Mouse (Mus musculus): ENCODE data around the gene Gatb.
"Not testable (repeated sequence)": the region's sequence is repeated elsewhere in the genome, so short reads cannot be mapped to it uniquely, and the experiment has no call there.

The Gatb gene

DNA sequence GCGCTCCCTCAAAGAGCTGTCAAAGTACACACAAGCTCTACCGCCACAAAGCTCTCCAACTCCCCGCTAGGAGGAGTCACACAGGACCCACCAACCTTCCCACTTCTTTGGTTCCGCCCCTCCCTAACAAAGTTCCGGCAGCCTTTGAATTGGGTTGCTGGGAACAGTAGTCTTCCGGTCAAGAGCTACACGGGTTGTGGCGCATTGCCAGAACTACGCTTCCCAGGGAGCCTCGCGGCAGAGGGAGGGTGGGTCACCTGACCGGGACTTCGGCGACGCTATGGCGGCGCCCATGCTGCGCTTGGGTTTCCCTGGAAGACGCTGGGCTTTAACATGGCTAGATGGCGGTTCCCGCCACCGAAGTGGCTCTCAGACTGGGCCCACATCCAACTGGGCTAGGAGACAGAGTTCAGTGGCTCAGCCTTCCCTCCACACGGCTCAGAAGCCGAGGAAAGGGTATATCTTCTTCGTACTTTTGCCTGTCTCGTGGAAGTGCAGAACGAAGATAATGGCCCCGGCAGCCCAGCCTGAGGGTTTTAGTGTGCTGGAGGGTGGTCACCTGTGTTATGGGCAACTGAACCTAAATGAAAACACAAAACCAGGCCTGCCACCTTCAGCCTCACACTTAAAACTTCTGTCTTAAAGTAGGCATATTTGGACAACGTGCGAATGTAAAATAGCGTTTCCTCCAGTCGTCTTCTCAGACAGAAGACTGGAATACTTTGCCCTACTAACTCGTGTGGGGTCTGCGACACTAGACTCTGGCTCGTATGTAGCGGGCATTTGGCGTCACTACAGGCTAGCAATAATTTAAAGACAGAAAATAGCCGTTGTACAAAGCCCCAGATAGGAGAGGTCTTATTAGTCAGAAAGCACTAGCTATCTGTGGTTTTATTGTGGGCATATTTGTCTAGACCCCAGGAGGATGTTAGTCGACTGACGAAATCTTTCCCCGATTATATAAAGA is at the start of gene Gatb:
TSS of gene Gatb (plus strand) at position 256 of the 967 bp plus-strand sequence.
- DNase-seq (ENCODE audit: low read depth in 2 of 2, low spot score in 2 of 2), result peak; percentile 95 to 96

DNA sequence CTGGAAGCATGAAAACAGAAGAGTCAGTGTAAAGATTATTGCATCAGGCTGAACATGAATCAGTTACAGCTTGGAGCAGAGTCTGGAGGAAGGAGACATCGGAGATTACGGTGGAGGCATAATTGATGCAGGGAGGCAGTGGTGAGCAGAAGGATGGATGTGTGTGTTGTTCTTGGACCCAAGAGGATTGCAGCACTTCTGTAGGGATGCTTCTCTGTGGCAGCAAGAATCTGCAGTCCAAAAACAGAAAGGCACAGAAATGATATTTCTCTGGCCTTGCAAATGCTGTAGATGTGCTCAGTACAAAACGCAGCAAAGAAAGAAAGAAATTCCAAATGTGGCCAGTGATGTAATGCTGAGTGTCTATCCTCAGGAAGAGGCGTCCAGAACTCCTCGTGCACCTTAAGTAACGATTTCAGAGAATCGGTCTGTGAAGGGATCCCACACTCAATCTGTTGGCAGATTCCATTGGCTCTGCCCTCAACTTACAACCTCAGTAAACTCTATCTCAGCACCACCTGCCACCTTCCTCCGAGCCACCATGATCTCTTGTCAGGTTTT is 43.2 kb upstream of the Gatb start:
- DNase-seq (ENCODE audit: low read depth in 2 of 2, low spot score in 2 of 2), result no peak

DNA sequence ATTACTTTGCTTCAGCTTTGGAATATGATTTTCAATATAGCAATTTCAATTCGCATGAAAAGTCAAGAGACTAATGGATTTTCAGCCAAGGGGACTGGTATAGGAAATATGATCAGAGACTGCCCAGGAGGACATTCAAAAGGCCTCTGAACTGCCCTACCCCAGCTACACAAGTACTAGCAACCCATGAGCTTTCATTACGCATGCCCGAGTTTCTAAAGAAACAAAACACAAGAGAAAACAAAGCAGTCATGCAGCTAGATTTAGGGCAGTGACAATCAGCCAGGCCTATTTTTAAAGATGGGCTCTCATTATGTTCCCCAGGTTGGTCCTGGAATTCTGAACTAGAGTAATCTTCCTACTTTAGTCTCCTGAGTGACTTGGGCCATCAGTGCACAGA is 41.5 kb upstream of the Gatb start:
- no peak for DNase-seq (ENCODE audit: low read depth in 2 of 2, low spot score in 2 of 2)

DNA sequence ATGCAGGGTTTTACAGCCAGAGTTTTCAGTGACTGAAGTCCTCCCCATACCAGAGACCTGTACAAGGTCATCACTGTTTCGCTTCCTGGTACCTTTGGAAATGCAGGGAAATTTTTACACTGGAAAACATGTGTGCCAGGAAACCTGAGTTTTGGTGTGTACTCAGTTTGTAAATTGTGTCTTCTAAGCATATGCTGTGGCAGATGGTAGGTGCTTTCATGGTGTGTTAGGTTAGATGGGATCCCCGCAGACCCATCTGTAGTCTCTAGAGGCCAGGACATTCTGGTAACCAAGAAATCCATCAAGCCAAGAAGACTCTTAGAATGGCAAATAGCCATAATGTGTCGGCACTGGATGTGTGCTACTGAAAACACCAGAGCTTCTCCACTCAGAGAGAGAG is 38.9 kb upstream of the Gatb start:
- no peak for DNase-seq (ENCODE audit: low read depth in 2 of 2, low spot score in 2 of 2)

DNA sequence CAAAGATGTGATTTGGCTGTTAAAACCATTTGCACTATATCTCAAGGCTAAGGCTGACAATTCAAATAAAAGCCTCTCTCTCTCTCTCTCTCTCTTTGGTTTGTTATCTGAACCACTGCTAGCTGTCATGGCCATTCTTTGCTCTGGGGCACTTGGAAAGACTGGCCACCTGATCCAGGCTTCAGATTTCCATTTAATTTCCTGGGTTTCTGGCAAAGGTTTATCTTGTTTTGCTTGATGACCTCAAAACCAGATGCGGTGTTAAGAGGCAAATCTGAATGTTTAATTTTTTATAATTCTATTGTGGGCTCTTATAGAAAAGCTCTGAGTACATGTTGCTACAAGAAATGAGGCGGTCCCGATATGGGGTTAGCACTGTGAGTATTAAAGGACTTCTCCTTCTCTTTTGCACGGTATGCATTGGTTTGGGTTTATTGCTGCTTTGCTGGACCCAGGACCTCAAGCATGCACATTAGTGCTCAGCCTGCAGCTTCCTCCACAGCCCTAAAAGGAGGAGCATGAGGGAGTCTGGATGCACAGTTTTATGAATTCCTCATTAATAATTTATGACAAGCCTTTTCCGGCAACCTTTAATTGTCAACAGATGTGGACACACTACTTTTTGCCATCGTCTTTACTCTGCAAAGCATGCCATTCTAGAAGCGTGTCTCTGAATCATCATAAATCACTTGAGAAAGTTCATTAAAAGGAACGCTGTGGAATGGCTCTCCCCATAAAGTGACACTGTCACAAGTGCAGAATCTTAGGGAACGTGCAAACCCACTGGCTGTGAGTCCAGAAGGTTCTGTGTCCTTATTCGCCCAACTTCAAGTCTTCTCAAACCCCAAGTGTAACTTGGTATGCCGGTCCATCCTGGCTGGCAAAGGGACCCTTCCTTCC is 38.0 kb upstream of the Gatb start:
- DNase-seq (ENCODE audit: low read depth in 2 of 2, low spot score in 2 of 2), result no peak

DNA sequence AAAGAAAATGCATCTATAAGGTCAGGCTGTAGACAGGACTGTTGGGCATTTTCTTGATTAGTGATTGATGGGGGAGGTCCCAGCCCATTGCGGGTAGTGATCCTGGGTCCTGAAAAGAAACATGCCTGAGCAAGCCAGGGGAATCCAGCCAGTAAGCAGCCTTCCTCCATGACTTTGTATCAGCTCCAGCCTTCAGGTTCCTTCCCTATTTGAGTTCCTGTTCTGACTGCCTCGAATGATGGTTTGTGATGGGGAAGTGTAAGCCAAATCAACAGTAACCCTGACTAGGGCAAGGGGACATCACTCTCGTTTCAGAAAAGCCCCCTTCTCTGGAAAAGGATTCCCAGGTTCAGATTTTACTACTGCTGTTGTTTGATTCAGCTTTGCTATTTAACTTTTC is 31.2 kb upstream of the Gatb start:
- DNase-seq (ENCODE audit: low read depth in 2 of 2, low spot score in 2 of 2), result no peak

DNA sequence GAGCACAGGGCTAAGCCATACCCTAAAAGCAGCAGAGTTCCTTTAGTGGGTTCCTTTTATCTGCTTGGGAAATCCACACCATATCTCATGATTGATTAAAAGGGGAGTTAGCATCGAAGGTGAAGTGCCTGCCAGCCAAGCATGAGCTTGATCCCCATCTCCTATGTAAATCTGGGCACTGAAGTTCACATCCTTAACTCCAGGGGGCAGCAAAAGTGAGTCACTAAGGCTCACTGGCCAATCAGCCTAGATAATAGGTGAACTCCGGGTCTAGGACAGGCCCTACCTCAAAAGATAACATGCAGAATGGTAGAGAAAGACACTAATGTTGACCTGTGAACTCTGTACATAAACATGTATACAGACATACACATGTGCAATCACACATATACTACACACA is 30.3 kb upstream of the Gatb start:
- no peak for DNase-seq (ENCODE audit: low read depth in 2 of 2, low spot score in 2 of 2)

DNA sequence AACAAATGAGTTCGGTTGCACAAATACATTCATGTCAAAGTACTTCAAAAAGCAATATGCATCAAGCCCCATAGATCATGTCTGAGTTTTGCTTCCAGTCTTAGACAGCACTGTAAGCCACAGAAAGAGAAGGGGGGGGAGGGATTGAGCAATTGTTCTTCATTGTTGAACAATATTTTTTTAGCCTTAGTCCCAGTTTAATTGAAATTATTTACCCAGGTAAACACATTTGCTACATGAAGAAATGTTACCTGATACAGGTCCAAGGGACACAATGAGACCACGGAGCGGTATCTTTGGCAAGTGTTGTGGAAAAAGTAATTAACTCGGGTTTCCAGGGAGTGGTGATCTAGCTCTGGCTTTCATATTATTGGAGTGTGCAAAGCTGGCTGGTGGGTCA is 23.6 kb upstream of the Gatb start:
- DNase-seq (ENCODE audit: low read depth in 2 of 2, low spot score in 2 of 2), result no peak

DNA sequence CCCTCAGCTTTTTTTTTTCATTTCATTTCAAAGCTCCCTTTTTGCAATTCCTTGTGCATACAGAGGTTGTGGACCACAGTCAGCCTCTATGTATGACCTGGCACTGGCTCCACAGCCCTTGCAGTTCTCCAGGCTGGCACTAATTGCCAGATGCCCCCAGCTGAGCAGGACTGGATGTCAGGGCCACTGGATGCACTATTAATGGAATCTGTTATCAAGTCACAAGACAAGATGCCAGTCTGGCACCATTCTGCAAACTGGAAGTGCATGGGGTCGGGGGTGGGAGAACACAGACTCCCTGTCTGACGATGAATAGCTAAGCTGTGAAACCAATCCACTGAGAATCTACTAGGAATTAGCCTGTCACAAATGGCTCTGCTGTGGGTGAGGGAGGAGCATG is 22.6 kb upstream of the Gatb start:
- DNase-seq (ENCODE audit: low read depth in 2 of 2, low spot score in 2 of 2), result no peak

DNA sequence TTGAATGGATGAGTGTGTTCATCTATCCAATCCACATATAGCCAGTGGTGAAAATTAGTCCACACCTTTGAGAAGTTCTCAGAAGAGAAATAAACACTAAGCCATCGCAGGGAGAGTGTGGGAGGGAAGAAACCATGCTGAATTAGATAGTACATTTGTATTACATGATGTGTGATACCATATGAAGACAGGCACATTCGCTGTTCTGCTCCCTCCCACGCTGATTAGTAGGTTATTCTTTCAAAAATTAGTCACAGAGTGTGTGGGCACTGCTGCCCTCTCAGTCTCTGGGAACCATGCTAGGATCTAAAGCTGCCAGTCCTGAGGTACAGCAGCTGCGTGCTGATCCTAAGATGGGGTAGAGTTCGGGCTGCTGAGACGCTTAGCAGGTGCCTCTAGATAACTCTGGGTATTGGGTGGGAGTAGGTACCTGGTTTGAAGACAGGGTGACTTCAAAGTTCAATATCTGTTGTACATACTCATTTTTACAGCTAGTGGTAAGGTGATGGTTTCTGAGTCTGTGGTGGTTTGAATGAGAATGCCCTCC is 20.1 kb upstream of the Gatb start:
- DNase-seq (ENCODE audit: low read depth in 2 of 2, low spot score in 2 of 2), result no peak

DNA sequence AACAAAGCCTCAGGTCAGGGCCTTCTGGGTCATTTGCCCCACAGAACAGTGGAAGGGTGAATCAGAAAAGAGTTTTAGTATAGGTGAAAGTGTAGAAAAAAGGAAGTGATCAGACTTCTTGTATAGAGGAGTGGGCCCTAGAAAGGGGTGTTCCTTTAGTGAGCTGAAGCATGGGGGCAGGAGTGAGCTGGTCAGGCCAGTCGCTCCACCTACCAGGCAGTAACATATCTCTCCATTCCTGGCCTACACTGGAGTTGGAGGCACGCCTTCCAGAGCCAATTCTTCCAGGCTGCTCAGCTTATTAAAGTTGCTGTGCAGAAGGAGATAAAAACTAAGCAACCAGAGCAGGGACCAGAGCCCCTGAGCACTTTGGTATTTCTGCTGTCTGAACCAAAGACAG is 9.3 kb upstream of the Gatb start:
- no peak for DNase-seq (ENCODE audit: low read depth in 2 of 2, low spot score in 2 of 2)

DNA sequence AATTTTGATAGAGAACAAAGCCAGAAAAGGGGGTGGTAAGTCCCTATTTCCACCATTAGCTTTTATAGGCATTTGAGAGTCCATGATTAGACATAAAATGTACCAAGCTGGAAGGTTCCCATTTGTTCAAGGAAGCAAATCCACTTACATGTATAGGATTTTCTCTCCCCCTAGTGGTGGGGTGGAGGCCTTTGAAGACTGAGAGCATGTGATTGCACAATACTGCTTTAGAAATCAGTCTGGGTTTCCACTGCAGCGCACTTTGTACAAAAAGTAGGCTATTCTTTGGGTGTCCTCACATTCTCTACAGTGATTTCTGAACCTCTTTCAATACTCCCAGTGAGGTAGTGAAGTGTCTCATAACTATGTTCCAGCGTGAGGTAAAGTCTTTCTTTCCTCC is 2.6 kb upstream of the Gatb start:
- DNase-seq (ENCODE audit: low read depth in 2 of 2, low spot score in 2 of 2), result peak in 1 of 2 experiments; percentile 12

DNA sequence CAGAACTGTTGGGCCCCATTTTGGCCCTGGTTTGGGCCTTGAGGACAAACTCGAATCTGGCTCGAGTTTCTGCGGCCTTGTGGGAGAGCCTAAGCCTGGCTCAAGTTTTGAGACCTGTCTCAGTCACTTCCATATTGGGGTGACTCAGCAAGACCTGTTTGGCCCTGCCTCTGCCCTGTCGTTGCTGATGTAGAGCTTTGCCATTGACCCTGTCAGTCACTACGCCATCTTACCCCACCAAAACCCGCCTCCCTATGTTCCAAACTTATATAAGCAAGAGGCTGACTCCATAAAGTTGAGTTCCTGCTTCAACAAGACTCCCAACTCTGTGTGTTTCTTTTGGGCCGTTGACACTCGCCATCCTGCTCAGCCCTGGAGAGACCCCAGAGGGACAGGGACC is 1.4 kb upstream of the Gatb start:
- DNase-seq (ENCODE audit: low read depth in 2 of 2, low spot score in 2 of 2), result not testable (repeated sequence)

DNA sequence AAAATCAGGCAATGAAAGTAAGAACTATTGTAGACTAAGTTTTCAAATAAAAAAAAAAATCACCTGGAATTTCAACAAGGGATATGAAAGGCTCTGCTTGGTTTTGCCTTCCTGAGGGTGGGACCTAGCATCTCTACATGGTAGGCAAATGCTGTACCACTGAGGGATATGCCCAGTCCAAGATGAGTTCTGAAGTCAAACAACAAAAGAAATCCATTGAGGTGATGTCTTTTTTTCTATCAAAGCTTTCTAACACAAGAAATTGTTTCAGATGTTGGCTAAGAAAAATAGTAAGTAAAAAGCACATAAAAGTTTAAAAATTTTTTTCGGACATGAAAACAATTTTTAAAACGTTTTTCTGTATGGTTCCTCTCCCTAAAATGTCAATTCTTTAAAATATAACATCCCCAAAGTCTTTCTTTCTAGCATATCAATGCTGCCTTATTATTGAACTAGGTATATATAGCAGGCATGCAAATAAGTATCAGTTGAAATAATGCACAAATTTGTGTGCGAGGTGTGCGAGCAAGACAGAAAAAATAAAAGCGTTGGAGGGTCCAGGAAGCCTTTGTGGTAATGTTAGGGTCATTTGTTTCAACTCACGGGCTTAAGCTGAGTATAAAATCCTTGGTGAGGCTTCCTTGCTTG is 579 bp upstream of the Gatb start:
- no peak for DNase-seq (ENCODE audit: low read depth in 2 of 2, low spot score in 2 of 2)

DNA sequence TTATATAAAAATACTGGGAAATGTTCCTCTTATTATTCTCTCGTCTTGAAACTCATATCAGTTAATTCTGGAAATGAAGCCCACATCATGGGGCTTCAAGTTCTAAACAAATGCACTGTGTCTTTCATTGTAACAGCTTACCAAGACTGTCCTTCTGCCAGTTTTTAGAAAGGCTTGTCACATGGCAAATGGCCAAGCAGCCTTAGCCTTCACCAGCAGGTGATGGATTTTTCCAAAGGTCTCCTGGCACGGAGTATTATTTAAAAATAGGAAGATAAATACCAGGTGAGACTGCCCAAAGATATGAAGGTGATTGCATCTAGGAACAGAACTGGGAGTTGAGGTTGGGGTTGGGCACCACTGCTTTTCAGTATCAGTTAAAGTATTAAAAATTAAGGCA is 8.8 kb downstream of the Gatb start:
- no peak for DNase-seq (ENCODE audit: low read depth in 2 of 2, low spot score in 2 of 2)

DNA sequence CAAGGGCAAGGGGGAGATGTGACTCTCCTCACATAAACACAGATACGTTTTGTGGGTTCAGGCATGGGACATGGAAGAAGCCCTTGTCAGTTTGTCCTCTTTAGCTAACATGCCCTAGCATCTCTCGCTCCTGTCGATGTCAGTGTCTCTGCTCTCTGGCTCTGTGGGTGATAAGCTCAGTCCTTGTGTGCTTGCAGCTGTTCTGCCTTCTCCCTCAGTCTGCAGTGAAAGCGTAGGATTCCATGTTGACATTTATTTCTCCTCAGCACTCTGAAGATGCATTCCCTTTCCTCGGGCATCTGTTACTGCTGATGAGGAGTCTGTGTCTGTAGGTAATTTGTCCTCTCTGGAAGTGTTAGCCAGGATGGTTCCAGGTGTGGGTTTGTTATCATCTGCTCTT is 9.3 kb downstream of the Gatb start:
- no peak for DNase-seq (ENCODE audit: low read depth in 2 of 2, low spot score in 2 of 2)

DNA sequence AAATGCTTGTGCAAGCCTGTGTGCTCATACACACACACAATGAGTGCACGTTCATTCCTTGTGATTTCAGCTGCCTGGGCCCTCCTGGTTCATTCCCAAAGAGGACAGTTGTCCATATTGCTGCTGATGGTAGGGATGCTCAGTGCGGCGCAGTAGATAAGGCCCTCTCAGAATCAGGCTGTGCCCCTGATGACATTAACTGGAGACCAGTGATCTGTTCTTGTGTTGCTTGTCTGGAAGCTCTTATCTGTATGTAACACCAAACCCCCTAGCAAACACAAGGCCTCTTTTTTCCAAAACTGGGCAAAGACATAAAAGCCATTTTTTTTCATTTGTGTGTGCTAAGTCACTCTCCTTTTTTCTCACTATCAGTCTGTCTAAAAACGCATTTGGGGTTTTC is 11.0 kb downstream of the Gatb start:
- no peak for DNase-seq (ENCODE audit: low read depth in 2 of 2, low spot score in 2 of 2)

DNA sequence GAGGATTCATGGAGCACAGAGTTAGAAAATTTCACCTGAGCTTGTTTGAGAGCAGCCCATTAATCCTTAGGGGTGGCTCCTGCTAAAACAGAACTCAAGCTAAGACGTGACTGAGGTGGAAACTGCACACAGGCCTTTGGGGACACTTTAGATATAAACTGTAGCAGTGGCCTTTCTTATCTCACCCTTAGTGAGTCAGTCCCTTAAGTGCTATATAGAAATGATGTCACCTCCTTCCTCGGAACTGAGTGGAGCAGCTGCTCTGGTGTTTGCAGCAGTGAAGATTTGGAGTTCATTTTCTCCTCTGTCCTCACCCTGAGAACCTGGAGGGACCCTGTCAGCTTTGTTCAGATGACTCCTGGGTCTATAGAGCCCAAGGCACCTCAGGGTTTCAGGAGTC is 14.8 kb downstream of the Gatb start:
- no peak for DNase-seq (ENCODE audit: low read depth in 2 of 2, low spot score in 2 of 2)

DNA sequence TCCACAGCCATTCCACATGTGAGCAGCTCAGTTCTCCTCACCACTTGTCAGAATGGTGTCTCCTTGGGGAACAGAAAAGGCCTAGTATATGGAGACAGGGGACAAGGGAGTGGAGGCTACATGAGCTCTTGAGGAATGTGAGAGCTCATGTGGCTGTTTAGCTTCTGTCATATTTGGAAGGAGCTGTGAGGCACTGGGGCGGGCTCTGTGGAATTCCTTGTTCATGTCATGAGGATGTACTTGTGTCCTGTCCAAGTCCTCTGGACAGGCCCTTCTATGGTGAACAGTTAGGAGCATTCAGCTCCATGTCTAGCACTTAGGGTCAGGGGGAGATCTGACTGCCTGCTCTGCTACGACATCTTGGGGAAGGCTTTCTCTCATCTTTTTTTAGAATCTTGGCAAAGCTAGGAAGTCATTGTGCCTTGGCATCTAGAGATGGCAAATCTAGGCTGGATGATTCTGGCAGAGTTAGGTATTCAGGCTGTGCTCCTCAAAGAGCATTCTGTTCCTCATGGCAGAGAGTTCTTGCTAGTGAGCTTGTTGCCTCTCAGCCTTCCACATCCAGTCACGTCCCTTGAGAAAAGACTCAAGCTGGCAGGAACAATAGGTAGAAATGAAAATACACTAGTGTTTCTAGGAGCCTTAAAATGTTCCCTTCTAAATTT is 16.3 kb downstream of the Gatb start:
- DNase-seq (ENCODE audit: low read depth in 2 of 2, low spot score in 2 of 2), result no peak

DNA sequence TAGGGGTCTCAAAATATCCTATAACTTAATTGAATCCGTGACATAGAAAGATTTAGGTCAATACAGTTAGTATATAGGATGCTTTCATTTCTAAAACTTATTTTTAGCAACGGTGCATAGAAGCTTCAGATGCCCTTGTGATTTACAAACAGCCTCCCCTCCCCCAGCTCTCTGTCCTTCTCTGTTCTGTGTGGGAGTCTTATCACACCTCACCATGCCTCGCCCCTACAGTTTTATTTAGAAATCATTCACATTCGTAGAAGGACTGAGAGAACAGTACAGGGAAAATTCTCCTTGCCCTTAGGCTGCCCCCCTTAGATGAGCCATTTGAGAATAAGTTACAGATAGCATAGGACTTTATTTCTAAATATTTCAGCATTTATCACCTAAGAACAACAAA is 18.1 kb downstream of the Gatb start:
- no peak for DNase-seq (ENCODE audit: low read depth in 2 of 2, low spot score in 2 of 2)
